Mouse (Mus musculus): ENCODE results near the gene Pkhd1. TPM values are rescaled to one million over a fixed set of nuclear protein-coding genes. Genes with fewer than 3 reads are reported as not detected.

The Pkhd1 gene
- total and polyA plus RNA-seq, 2 experiments = 1.5 to 10.0 TPM

DNA sequence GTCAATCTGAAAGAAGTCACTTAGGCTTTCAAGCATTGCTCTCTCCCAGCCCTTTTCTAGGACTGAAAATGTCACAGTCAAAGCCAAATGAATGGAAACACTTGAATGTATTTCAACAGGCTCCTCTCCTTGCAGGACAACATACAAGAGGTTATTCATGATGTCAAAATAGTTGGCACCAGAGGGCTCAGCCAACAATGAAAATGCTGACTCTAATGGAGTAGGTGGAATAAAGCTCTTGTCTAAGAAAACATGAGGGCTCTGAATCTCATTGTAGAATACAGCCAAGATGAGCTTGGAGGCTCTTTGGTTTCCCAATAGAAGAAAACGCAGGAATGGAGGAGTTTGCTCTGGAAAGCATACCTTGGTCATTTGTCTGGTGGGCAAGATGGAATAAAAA, 500.5 kb downstream of the Pkhd1 start:
- no peaks in the 10 kb centered on the region for H3K79me2 ChIP-seq (ENCODE audit: control insufficient read depth, insufficient read depth, low read length)

DNA sequence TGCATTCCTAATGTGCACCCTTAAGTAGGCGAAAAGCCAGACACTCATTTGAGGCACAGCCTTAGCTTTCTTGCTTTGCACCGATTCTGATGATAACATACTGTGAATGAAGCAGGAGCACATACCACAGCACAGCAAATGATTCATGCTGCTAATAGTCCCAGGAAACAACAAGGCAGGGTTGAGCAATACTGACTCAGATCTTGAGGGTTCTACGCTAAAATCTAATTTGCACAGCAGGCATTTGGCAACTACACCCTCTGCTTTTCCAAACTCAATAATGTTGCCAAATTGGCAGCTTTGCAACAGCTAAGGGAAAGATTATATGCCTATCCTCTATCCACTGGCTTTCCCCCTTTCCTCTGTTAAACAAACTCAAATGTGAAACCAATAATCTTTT, 548.1 kb downstream of the Pkhd1 start:
- Histone ChIP-seq H3K36me3 (ENCODE audit: control insufficient read depth, insufficient read depth, low read length) (no peaks in the 10 kb centered on the region), H3K4me3 (ENCODE audit: insufficient read depth, low read depth, low read length) (no peak overlapping the region), H3K79me2 (ENCODE audit: control insufficient read depth, insufficient read depth, low read length) (no peaks in the 10 kb centered on the region), H3K9ac (ENCODE audit: low read depth, low read length) (no peak overlapping the region), H3K4me1 (ENCODE audit: control insufficient read depth, insufficient read depth, low read length) (peaks cover 3% of the 10 kb centered on the region), H3K27me3 (ENCODE audit: control insufficient read depth, insufficient read depth, low read length) (no peaks in the 10 kb centered on the region), H3K27ac (replicated peaks; ENCODE audit: insufficient read depth, low read depth, low read length) (no peak overlapping the region)
- 36% methylated on average over 3 of the region's 3 CpGs for WGBS
- no peak for TF ChIP-seq POLR2A (IDR thresholded peaks at IDR 0.05; ENCODE audit: extremely low read depth, insufficient read depth, low read length)
- TF ChIP-seq CTCF (IDR thresholded peaks at IDR 0.05; ENCODE audit: low read depth, low read length) = no peak
- DNase-seq (ENCODE audit: extremely low read depth, low read depth, low spot score) = peak; percentile 90

More for the DNA sequence above, 500.5 kb downstream of the Pkhd1 start:
- TF ChIP-seq CTCF (IDR thresholded peaks at IDR 0.05; ENCODE audit: low read depth, low read length) = no peak
- no peak for TF ChIP-seq POLR2A (IDR thresholded peaks at IDR 0.05; ENCODE audit: extremely low read depth, insufficient read depth, low read length)
- no peak overlapping the region for H3K4me3 ChIP-seq (ENCODE audit: insufficient read depth, low read depth, low read length)
- H3K4me1 ChIP-seq (ENCODE audit: control insufficient read depth, insufficient read depth, low read length) = no peaks in the 10 kb centered on the region
- no peaks in the 10 kb centered on the region for H3K27me3 ChIP-seq (ENCODE audit: control insufficient read depth, insufficient read depth, low read length)
- no peak overlapping the region for H3K27ac ChIP-seq (replicated peaks; ENCODE audit: insufficient read depth, low read depth, low read length)
- no peak overlapping the region for H3K9ac ChIP-seq (ENCODE audit: low read depth, low read length)
- 87% methylated on average over 1 of the region's 1 CpGs for WGBS
- no peak for DNase-seq (ENCODE audit: extremely low read depth, low read depth, low spot score)
- H3K36me3 ChIP-seq (ENCODE audit: control insufficient read depth, insufficient read depth, low read length) = no peaks in the 10 kb centered on the region; the same call in 1 of the 2 replicates

DNA sequence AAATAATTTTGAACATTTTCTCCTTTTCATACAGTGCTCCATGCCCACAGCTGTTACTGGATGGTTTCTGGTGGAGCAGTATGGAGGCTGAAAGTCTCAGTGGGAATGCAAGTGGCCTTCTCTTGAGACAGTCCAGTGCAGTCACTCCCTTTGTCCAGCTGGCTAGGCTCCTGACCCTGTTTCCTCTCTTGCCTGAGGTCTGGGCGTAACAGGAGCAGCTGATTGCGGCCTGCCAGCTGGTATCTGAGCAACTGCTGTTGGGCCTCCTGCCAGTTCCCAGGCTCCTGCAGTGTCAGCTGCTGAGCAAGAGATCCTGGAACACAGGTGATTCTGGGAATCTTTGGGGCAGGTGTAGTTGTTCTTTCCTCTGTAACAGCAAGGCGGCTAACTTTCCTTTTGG, 559.6 kb downstream of the Pkhd1 start:
- 6% methylated on average over 3 of the region's 3 CpGs for whole genome bisulfite sequencing
- DNase-seq (ENCODE audit: extremely low read depth, low read depth, low spot score) = peak; percentile 86
- Histone ChIP-seq H3K27ac (replicated peaks; ENCODE audit: insufficient read depth, low read depth, low read length) (no peak overlapping the region), H3K4me3 (ENCODE audit: insufficient read depth, low read depth, low read length) (no peak overlapping the region), H3K79me2 (ENCODE audit: control insufficient read depth, insufficient read depth, low read length) (no peaks in the 10 kb centered on the region), H3K36me3 (ENCODE audit: control insufficient read depth, insufficient read depth, low read length) (no peaks in the 10 kb centered on the region), H3K9ac (ENCODE audit: low read depth, low read length) (no peak overlapping the region), H3K4me1 (ENCODE audit: control insufficient read depth, insufficient read depth, low read length) (no peaks in the 10 kb centered on the region), H3K27me3 (ENCODE audit: control insufficient read depth, insufficient read depth, low read length) (no peaks in the 10 kb centered on the region)
- TF ChIP-seq POLR2A (IDR thresholded peaks at IDR 0.05; ENCODE audit: extremely low read depth, insufficient read depth, low read length) (no peak), CTCF (IDR thresholded peaks at IDR 0.05; ENCODE audit: low read depth, low read length) (0 out of 2 replicates have a peak, but pooled peaks have one; percentile 7)

DNA sequence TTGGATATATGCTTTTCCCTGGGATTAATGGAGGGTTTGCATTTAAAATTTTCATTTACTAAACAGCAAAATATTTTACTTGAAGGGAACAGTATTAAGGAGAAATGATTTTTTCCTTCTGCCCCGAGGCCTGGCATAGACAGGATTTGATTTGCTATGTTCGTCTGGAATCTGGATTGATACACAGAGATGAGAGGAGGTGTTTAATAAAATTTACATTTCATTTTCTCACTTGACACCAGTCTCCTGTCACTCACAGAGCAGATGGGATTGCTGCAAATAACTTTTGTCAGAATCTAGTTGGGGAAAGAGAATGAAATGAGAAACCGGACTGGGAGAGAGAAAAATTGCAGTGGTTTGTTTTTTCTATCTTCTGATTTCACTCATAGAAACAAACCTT, 578.5 kb downstream of the Pkhd1 start:
- DNase-seq (ENCODE audit: extremely low read depth, low read depth, low spot score) = no peak
- Histone ChIP-seq H3K27ac (replicated peaks; ENCODE audit: insufficient read depth, low read depth, low read length) (no peak overlapping the region), H3K4me3 (ENCODE audit: insufficient read depth, low read depth, low read length) (no peak overlapping the region), H3K27me3 (ENCODE audit: control insufficient read depth, insufficient read depth, low read length) (no peaks in the 10 kb centered on the region), H3K36me3 (ENCODE audit: control insufficient read depth, insufficient read depth, low read length) (no peaks in the 10 kb centered on the region), H3K9ac (ENCODE audit: low read depth, low read length) (no peak overlapping the region), H3K79me2 (ENCODE audit: control insufficient read depth, insufficient read depth, low read length) (no peaks in the 10 kb centered on the region), H3K4me1 (ENCODE audit: control insufficient read depth, insufficient read depth, low read length) (no peaks in the 10 kb centered on the region)
- WGBS = 86% methylated on average over 3 of the region's 3 CpGs
- no peak for TF ChIP-seq CTCF (IDR thresholded peaks at IDR 0.05; ENCODE audit: low read depth, low read length)
- TF ChIP-seq POLR2A (IDR thresholded peaks at IDR 0.05; ENCODE audit: extremely low read depth, insufficient read depth, low read length) = no peak

DNA sequence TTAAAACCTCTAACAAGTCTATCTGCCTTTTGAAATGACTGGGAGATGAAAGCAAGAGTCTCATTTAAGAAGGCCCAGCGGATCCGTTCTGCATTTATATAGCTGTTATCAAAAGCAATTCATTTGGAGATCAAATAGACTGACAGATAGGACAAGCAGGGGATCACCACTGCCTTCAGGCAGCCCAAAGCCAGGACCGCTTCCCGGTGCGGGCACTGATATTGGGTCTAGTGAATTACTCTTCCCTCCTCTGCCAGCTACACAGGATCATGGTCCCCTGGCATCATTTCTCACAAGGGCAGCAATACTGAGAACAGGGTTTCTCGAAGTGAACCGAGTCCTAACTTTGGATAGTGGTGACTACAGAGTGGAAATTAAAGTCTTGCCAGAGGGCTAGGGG, 582.6 kb downstream of the Pkhd1 start:
- Histone ChIP-seq H3K27ac (replicated peaks; ENCODE audit: insufficient read depth, low read depth, low read length) (no peak overlapping the region), H3K36me3 (ENCODE audit: control insufficient read depth, insufficient read depth, low read length) (no peaks in the 10 kb centered on the region), H3K79me2 (ENCODE audit: control insufficient read depth, insufficient read depth, low read length) (no peaks in the 10 kb centered on the region), H3K27me3 (ENCODE audit: control insufficient read depth, insufficient read depth, low read length) (no peaks in the 10 kb centered on the region), H3K9ac (ENCODE audit: low read depth, low read length) (no peak overlapping the region), H3K4me1 (ENCODE audit: control insufficient read depth, insufficient read depth, low read length) (no peaks in the 10 kb centered on the region), H3K4me3 (ENCODE audit: insufficient read depth, low read depth, low read length) (no peak overlapping the region)
- TF ChIP-seq POLR2A (IDR thresholded peaks at IDR 0.05; ENCODE audit: extremely low read depth, insufficient read depth, low read length) (no peak), CTCF (IDR thresholded peaks at IDR 0.05; ENCODE audit: low read depth, low read length) (no peak)
- 86% methylated on average over 7 of the region's 7 CpGs for WGBS
- DNase-seq (ENCODE audit: extremely low read depth, low read depth, low spot score) = no peak

DNA sequence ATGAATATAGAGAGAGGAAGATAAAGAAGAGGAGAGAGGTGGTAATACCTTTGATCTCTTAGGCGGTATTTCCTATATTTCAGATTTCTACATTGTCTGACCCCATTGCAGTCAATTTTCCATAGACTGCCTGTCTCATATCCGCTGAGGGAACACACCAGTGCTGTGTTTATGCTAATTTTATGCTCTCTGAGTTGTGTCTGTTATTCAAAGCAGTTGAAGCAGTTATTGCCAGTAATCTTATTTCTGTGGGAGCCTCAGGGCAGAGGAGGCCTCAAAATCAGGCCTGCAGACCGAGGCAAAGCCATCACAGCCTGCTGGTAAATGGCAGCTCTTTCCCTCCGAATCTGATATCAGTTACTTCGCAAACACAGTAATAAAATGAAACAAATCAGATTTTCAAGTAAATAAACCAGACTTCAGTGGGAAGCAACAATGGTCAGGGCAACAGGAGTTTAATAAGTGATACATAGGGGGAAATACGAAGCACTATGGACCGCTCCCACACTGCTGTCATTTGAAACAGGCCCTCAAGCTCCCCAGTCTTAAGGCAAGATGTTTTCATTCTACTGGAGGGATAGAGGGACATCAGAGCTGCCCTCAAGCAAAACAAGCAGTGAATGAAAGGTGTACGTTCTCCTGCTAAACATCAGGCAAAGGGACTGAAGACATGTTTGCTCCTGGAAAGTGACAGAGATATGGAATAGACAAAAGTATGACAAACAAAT, 599.5 kb downstream of the Pkhd1 start:
- H3K79me2 ChIP-seq (ENCODE audit: control insufficient read depth, insufficient read depth, low read length) = no peaks in the 10 kb centered on the region
- TF ChIP-seq POLR2A (IDR thresholded peaks at IDR 0.05; ENCODE audit: extremely low read depth, insufficient read depth, low read length) = no peak
- TF ChIP-seq CTCF (IDR thresholded peaks at IDR 0.05; ENCODE audit: low read depth, low read length) = no peak
- H3K4me3 ChIP-seq (ENCODE audit: insufficient read depth, low read depth, low read length) = no peak overlapping the region
- DNase-seq (ENCODE audit: extremely low read depth, low read depth, low spot score) = no peak
- no peaks in the 10 kb centered on the region for H3K36me3 ChIP-seq (ENCODE audit: control insufficient read depth, insufficient read depth, low read length)
- no peaks in the 10 kb centered on the region for H3K27me3 ChIP-seq (ENCODE audit: control insufficient read depth, insufficient read depth, low read length)
- H3K9ac ChIP-seq (ENCODE audit: low read depth, low read length) = no peak overlapping the region
- no peaks in the 10 kb centered on the region for H3K4me1 ChIP-seq (ENCODE audit: control insufficient read depth, insufficient read depth, low read length)
- H3K27ac ChIP-seq (replicated peaks; ENCODE audit: insufficient read depth, low read depth, low read length) = no peak overlapping the region
- 87% methylated on average over 8 of the region's 8 CpGs for WGBS
